Mouse (Mus musculus) granulocyte monocyte progenitor cell, adult 5-6 weeks (primary cell): ENCODE results near the gene Relch. TPM values are rescaled to one million over a fixed set of nuclear protein-coding genes. Genes with fewer than 3 reads are reported as not detected.
A peak's percentile ranks its signal among the peaks of the same experiment; 100 is the strongest.
"Not testable (repeated sequence)": the region's sequence is repeated elsewhere in the genome, so short reads cannot be mapped to it uniquely, and the experiment has no call there.

ENCODE experiments used
- ATAC-seq: replicated peaks from 2 replicates; pipeline ENCODE4 v1.8.0; 2016; ENCODE audit warnings: mild to moderate bottlenecking, moderate TSS enrichment, inconsistent platforms; ENCODE audit not compliant: poor library complexity, severe bottlenecking
- total RNA-seq, 2 experiments: library from RNA; stranded (forward) in 1 of 2; stranded (reverse) in 1 of 2; fragments of 200-712, 200-1000 nt in 1 of 2; fragments of >200 nt in 1 of 2; fragmentation: Nextera tagmentation in 1 of 2; gene quantifications; 2 replicates each; pipeline ENCODE4 v1.2.3; 2014 to 2017

Relch gene
- total RNA-seq (2014; fragmentation: Nextera tagmentation) (43.4 and 62.6 TPM in 2 replicates), total RNA-seq (2017) (29.4 and 46.9 TPM in 2 replicates)

DNA sequence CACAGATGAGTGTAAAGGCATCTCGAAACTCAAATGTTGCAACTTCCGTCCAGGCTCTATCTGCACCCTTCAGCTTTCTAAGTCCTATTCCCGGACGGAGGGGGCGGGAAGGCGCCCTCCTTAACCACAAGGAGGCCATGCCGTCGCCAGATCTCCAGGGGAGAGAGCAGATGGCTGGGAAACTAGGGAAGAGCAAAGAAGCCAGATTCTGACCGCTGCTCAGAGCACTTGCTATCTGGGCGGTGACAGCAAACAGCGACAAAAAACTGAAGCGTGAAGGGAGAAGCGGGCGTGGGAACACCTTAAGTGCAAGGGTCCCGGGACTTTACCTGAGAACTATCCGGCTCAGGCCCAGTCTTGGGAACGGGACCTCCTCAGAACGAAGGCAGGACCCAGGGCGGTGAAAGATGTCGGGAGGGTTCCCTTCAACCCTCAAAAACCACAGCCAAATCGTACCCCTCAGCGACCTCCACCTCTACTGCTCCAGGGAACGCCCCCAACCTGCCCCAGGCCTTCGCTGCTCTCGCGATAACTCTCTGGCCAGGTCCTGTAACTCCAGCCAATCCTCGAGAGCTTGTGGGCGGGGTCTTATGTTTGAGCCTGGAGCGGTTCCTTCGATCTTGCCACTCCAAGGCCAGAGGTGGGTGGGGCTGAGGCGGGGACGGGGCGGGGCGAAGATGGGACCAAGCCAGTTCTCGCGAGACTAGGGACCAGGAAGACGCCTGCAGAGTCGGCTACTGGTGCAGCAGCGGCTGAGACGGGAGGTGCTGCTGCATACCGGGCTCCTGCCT lies at the start of gene Relch, which contains the start of gene Pign:
TSS of gene Relch (plus strand) at position 691 of the 791 bp plus-strand sequence.
TSS of gene Pign (minus strand) at position 507 of the 791 bp plus-strand sequence.
- peak; percentile 83 for ATAC-seq

DNA sequence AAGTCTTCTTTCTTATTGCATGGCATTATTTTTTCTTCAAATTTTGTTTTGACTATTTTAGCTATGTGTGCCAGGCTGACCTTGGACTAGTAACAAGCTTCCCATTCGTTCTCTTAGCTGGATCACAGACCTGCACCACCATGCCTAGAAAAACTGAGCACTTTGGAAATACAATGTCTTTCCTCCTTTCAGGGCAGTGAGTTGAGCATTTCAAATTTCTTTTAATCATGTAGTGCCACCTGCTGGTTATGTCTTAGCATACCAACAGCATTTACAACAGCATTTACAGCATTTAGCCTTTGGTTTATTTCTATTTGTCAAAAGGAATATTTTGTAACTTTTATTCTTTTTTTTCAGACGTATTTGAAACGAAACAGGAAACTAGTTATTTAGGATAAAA lies 33.2 kb upstream of the Relch start:
- 0 out of 2 replicates have a peak, but pooled peaks have one; percentile 37 for ATAC-seq

DNA sequence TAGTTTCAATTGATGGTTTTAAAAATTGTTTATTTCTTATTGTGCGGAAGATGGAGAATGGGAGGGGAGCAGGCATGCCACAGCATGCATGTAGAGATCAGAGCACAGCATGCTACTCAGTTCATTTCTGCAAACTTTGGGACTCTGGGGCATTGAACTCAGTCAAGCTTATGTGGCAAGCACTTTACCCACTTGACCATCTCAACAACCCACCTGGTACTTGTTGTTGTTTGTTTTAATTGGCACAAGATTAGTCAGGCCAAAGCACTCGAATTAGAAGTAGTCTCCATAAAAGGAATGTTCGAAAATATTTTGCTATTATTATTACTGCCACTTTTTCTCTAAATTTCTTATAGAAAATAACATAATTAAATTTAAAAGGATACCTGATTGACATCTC lies 19.6 kb upstream of the Relch start:
- no peak for ATAC-seq

DNA sequence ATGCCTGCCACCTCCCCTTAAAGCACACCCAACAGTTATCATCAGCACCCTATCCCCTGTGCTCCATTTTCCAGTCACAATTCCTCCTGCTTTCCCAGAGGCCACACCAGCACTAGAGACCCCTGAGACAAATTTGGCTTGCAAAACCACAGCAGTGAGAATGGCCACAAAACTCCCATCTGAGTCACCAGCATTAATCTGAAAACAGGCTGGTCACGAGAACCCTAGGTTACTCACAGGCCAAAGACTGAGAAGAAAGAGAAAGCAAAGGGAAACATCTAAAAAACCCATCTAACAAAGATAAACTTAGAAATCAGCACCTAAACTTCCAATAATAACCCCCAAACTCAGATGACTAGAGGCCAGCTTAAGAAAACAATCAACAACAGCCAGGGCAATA lies 13.0 kb upstream of the Relch start:
- ATAC-seq: no peak

DNA sequence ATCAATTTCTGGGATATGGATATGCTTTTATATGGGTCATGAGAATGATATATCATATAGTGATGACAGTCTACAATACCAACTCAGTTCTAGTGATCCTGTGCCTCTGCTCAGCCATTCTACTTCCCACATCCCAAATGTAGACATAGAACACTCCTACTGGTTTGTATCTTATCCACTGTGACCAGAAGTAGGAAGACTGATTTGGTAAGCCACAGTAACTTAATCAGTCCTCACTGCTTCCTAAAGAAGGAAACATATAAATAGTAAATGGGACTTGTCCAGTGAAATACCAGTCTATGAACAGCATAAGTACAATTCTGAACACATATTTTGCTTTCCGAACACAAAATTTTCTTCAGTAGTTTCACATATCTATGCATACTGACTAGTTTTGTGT lies 9.7 kb upstream of the Relch start:
- no peak for ATAC-seq

DNA sequence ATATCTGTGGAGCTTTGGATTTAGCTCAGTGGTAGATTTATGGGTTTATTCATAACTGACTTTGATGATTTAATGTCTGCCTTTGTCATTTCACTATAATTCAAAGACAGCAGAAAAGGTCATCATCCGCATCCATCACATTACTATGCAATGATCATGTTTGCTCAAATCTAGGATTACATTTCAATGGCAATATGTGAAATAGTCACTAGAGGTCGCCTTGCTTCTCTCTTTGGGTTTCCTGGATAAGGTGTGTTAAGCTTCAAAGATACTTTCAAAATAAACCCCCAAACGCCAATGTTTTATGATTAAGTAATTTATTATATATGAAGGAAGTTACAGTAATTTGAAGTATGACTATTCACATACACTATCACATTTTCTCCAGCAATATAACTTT lies 3.6 kb upstream of the Relch start:
- 0 out of 2 replicates have a peak, but pooled peaks have one; percentile 12 for ATAC-seq

DNA sequence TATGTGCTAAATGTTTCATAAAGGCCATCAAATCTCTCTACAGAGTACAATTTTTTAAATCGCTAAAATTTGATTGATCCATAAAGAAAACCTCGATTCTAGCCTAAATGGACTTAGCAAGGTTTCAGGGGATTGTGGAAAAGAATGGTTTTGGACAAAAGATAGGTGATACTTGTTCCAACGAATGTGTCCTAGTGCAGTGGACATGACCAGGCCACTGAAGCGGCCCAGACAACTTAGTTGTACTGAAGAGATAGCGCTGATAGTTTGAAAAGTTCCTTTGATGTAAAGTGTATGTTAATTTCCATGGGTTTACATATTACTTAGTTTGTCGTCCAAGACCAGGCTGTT lies 866 bp upstream of the Relch start:
- ATAC-seq: no peak

DNA sequence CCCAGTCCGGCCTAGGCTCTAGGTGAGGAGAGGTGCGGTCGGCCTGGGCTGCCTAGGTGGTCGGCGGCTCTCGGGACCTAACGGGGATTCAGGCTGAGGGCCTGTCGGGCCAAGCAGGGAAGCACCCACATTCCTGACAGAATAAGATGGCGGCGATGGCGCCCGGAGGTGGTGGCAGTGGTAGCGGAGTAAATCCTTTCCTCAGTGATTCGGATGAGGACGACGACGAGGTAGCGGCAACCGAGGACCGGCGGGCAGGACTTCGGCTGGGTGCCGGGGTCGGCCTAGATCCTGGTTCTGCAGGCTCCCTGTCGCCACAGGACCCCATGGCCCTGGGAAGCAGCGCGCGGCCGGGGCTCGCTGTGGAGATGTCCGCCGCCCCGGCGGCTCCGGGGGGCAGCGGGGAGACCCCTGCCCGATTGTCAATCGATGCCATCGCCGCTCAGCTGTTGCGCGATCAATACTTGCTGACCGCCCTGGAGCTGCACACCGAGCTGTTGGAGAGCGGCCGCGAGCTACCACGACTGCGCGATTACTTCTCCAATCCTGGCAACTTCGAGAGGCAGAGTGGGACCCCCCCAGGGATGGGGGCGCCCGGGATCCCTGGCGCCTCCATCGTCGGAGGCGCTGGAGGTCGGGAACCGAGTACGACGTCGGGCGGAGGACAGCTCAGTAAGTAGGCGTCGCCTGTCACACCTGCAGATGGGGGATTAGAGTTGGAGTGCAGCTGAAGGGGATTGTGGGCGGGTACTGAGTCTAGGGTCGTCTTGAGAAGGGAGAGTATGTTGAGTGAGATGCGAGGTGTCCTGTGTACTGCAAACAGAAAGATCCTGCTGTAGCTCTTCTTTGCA lies 526 bp downstream of the Relch start:
- no peak for ATAC-seq

DNA sequence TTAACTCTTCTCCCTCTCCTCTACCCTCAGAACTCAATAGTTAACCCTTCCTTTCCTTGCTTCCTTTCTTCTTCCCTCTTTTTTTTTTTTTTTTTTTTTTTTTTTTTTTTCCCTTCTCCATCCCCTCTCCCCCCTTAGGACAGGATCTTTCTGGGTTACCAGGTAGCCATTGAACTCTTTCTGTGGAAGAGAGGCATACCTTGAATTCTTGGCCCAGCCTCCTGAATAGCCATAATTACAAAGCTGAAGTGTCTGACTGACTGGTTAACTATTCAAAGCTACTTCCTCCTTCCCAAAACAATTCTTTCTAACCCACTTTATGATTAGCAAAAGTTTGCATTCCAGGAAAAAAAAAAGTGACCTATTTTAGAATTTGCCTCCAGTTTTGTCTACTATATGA lies 6.0 kb downstream of the Relch start:
- ATAC-seq: no peak

DNA sequence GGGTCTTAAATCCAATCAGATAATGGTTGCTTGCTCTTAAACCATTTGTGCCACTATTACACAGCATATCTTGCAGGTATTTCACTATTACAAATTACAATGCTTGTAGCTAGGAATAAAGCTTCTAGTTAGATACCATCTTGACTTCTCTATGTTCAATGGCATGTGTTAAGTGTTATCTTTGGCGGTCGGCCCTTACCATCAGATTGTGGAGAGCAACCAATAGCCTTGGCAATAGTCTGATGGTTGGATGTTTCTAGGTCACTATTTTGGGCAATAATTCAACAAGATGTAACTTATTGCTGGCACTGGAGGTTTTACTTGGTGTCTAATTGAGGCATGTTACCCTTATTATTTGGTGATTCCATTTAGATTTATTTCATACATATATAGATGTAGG lies 11.1 kb downstream of the Relch start:
- ATAC-seq: no peak

DNA sequence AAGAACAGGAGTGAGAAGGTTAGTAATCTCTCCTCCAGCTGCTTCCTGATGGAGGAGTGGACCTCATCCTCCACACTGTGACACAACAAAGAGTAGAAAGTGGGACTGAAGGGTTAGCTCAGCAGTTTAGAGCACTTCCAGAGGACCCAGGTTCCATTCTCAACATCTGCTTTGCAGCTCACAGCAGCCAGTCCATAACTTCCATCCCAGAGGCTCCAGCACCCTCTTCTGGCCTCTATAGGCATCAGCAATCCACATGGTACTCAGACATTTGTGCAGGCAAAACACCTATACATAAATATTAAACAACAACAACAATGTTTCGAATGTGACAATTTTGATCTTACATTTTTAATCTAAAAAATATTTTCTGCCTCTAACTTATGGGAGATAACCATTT lies 16.9 kb downstream of the Relch start:
- peak; percentile 85 for ATAC-seq

DNA sequence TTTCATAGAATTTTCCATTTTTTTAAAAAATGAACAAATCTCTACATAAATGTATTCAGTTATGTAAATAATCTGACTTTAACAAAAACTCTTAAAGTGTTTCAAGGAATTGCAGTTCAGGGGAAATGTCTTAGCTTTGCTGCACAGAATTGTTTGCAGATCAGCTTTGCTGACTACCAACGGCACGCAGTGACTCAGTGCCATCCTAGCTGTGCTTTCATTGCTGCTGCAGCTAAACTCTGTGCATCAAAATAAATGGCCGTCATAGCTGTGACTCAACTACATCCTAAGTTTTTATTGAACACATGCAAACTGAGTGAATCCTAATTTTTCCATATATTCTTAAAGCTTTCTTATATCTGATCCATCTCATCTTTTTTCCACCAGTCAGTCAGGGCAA lies 21.8 kb downstream of the Relch start:
- ATAC-seq: no peak

DNA sequence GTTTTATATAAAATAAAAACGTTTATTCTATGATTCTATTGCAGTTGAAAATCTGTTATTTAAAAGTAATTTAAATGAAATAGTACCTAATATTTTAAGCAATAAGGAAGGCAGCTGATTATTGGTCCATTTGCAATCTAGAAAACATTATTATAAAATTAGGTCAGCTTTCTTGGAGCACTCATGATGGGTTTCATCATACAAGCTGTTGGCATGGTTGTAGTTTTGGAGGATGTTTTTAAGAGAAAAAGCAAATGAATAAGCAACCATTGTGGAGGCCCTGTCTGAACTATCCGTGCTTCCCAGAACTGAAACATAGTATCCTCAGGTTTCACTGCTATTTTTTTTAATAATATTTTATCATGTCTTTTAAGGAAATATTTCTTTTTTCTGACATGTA lies 31.9 kb downstream of the Relch start:
- ATAC-seq: no peak

DNA sequence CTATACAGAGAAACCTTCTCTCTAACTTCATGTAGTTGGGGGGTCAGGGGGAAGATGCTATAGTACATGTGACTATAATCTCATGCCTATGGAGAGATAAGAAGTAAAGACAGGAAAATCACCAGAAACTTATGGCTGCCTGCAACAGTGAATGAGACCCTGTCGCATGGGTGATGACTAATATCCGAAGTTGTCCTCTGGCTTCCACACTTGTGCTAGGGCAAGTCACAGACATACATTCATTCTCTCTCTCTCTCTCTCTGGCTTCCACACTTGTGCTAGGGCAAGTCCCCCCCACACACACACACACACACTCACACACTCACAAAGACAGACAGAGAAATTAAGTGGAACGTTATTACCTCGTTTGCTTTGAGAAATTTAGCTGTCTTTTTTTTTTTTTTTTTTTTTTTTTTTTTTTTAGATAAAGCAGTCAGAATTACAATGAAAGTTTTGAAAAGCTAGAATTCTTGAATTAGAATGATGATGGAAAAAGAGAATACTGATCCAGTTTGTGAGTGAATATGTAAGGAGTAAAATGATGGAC lies 37.4 kb downstream of the Relch start:
- no peak for ATAC-seq

DNA sequence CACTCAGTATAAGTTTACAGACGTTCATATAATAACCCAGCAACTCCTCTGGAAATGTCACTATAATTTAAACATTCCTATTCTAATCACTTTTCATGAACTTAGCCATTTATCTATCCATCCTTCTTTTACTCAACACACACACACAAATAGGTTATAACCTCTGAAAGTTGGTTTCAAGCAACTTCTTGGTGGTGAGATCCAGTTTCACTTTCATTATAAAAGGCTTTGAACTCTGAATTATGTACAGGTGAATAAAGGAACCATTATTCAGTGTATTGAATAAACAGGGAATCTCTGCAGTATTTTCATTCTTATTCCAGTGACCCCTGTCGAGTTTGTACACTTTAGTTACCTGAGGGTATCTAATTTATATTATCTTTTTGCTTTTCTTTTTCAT lies 45.8 kb downstream of the Relch start:
- no peak for ATAC-seq

DNA sequence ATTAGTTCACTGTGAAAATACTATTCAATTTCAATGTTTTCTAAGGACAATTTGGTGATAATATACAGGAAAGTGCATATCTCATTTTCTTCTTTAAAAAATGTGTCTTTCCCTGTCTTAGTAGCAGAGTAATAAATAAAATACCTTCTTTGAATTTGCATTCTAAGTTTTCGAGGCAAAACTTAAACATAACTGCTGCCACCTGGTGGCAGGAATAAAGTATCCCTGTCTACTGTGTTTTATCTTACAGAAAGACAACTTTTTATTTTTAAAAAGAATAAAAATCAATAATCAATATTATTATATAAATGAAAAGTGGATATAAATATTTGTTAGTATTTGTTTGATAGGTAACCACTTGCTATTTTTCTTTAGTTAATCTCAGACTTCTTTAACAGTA lies 47.6 kb downstream of the Relch start:
- ATAC-seq: no peak

DNA sequence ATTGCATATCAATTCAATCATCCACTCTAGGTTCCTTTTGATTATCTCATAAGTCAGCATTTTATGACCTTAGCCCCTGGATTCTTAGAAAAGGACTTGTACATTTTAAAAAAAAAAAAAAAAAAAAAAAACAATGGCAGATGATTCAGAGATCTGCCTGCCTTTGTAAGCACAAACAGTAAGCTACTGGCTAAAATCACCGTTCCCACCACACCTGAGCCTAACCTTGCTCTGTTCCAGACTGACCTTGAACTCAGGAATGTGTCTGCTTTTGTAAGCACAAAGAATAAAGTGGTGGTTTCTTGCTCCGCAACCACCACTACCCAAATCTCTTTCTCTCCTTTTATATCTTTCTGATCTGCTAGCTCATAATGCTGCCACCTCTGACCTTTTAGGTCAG lies 49.2 kb downstream of the Relch start:
- ATAC-seq: no peak

DNA sequence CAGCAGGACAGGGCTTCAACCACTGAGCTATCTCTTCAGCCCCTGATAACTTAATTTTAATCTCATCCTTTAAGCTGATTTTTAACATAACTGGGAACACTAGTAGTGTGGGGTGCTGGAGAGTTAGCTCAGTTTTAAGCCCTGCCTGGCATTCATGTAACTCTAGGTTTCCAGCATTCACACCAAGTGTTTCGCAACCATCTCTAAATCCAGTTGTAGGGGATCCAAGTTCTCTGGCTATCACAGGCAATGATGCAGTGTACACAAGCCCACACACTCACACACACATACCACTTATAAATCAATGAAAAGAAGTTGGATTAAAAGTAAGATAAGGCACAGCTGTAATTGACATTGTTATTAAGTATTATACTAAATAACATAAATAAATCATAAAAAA lies 54.7 kb downstream of the Relch start:
- ATAC-seq: no peak; the same call in 1 of the 2 replicates

DNA sequence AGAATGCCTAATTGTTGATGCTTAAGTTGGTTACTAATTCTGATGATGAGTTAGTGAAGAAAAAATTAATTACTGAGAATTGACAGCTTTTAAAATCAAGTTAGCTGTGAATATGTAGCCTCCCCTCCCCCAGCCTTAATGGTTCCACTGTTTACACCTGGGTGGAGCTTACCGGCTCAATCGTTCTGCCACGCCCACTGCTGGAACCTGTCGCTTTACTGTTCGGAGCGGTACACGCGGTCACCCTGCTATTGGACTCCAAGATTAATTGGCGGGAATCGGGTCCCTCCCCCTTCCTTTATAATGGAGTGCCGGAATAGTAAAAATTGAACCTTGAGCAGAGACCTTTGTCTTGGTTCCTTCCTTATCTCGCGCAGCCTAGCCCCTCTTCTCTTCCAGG lies 65.6 kb downstream of the Relch start:
- ATAC-seq: not testable (repeated sequence)

DNA sequence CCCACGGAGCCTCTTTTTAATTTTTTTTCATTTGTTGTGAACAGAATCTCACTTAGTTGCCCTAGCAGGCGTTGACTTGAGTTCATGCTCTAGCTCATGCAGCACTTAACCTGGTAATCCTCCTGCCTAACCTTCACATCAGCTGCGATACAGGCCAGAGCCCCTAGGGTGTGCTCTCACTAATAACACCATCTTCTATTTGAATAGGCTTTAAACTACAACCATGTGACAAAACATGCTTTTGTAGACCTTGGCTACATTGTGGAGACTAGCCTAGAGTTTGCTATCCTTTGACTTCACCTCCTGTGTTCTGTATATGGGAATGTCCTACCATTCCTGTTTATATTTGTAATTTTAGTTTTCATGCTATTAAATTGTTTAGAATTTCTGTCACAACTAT lies 71.7 kb downstream of the Relch start:
- ATAC-seq: peak; percentile 68

DNA sequence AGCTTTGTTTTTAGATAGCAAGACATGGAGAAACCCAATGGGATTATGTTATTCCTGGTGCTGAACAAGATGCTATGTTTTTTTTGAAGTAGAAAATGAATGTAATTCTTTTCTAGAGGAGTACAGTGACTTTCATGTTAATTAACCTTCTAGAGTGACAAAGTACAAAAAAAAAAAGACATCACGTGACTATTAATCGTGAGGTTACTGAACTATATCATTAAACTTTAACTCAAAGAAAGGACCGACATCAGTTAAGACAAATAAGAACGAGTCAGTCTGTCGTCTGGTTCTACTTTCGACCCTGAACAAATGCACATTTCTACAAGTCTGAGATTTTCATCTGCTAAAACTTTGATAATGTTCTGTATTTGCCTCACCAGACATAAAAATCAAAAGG lies 74.7 kb downstream of the Relch start:
- no peak for ATAC-seq
